Mouse (Mus musculus) heart, postnatal 0 days (tissue): Measurements from ENCODE around the gene Pde2a.

Experiments used
- CTCF ChIP-seq: IDR thresholded peaks from 2 replicates; pipeline ENCODE4 v1.5.1; 2016; ENCODE audit warnings: antibody characterized with exemption, control low read depth, low read depth
- EP300 ChIP-seq: IDR thresholded peaks from 2 replicates; pipeline ENCODE4 v1.6.1; 2016; ENCODE audit warnings: antibody characterized with exemption, low read depth

DNA sequence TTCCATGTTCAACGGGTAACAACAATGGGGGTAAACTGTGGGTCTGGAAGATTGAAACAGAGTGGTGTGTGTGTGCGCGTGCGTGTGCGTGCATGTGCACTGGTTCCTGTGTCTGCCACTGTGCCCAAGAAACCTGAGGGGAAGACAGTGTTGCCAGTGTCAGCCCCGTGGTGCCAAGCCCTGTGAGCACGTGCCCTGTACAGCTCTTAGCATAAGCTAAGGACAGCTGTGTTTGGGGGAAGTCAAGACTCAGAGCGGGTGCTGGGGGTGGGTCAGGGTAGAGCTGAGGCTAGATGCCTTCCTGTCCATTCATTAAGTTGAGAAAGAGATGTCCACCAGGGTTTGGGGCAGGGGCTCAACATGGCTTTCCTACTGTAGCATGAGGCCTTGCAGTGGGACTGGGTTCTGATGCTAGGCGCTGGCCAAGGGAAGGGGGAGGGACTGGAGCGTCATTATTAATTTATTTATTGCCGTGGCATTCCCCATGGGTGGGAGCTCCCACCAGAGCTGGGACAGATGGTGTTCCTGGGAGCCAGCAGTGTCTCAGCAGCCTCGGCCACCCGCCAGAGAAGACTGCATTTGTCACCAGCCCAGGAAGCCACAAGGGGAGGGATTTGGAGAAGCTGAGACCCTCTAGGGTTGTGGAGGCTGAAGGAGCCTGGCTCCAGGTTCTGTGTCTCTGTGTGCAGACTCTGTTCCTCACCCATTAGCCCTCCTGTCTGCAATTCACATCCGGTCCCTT is 41.0 kb downstream of the Pde2a start:
- no peak for TF ChIP-seq EP300
- no peak for TF ChIP-seq CTCF
